Mouse (Mus musculus) midbrain, embryonic 12.5 days (tissue): ENCODE data around the gene Adamts10. TPM values are rescaled to one million over a fixed set of nuclear protein-coding genes. Genes with fewer than 3 reads are reported as not detected.

Experiments
- polyA plus RNA-seq: library from polyadenylated mRNA; unstranded; fragments of >200 nt; fragmentation: Nextera tagmentation; extraction: Ambion mirVana; gene quantifications from 2 replicates; pipeline ENCODE4 v1.2.1, GENCODE M21; 2016

Gene Adamts10
- polyA plus RNA-seq, 1 experiment from 2014 or later, result 59.4 TPM

Other genes starting within 250 kb of the Adamts10 start
- 13.5 and 13.8 TPM in 2 replicates for gene Zfp955b, start 234.7 kb upstream of the Adamts10 start, polyA plus RNA-seq
- 13.1 and 13.5 TPM in 2 replicates for gene Zfp81, start 165.3 kb upstream of the Adamts10 start, polyA plus RNA-seq
- gene Zfp101, start 129.6 kb upstream of the Adamts10 start, polyA plus RNA-seq, result 20.8 and 23.2 TPM in 2 replicates
- gene Actl9, start 91.3 kb upstream of the Adamts10 start, polyA plus RNA-seq, result not detected in 2 replicates
- 2.6 and 3.5 TPM in 2 replicates for gene Myo1f, start 31.5 kb downstream of the Adamts10 start, polyA plus RNA-seq
- gene Zfp414, start 104.9 kb downstream of the Adamts10 start, polyA plus RNA-seq, result 47.3 and 57.7 TPM in 2 replicates
- 0.63 and 0.84 TPM in 2 replicates for gene Pram1, start 113.9 kb downstream of the Adamts10 start, polyA plus RNA-seq
- 441 and 462 TPM in 2 replicates for gene Hnrnpm, start 162.7 kb downstream of the Adamts10 start, polyA plus RNA-seq
- 46.7 and 52.2 TPM in 2 replicates for gene March2, start 194.5 kb downstream of the Adamts10 start, polyA plus RNA-seq
- gene Rab11b, start 236.3 kb downstream of the Adamts10 start, polyA plus RNA-seq, result 422 and 447 TPM in 2 replicates